Mouse (Mus musculus) thymus, adult 2 months (tissue): ENCODE results near the gene Taf1a. TPM values are rescaled to one million over a fixed set of nuclear protein-coding genes. Genes with fewer than 3 reads are reported as not detected.
A peak's percentile ranks its signal among the peaks of the same experiment; 100 is the strongest.
"Not testable (repeated sequence)": the region's sequence is repeated elsewhere in the genome, so short reads cannot be mapped to it uniquely, and the experiment has no call there.

ENCODE experiments used
- DNase-seq: peaks from one replicate; pipeline ENCODE4 v3.0.0; 2021
- H3K27ac ChIP-seq: fragments of 200-500 bp; 2 replicates; pipeline ENCODE4 v1.5.1; 2012; ENCODE audit warnings: low read length, control low read depth; ENCODE audit not compliant: control insufficient read depth, insufficient read depth
- H3K27me3 ChIP-seq: fragments of 200-500 bp; 2 replicates; pipeline ENCODE4 v1.6.1; 2012; ENCODE audit warnings: mild to moderate bottlenecking, low read length, moderate library complexity, mixed read lengths; ENCODE audit not compliant: control insufficient read depth, insufficient read depth
- H3K36me3 ChIP-seq: fragments of 200-500 bp; 2 replicates; pipeline ENCODE4 v1.6.1; 2012; ENCODE audit warnings: mild to moderate bottlenecking, low read length, moderate library complexity; ENCODE audit not compliant: control insufficient read depth, insufficient read depth
- H3K4me1 ChIP-seq: fragments of 200-500 bp; replicated peaks from 2 replicates; pipeline ENCODE4 v1.6.1; 2012; ENCODE audit warnings: low read length; ENCODE audit not compliant: control insufficient read depth, insufficient read depth
- H3K4me3 ChIP-seq: fragments of 200-500 bp; 2 replicates; pipeline ENCODE4 v1.5.1; 2012; ENCODE audit warnings: mild to moderate bottlenecking, low read length, control low read depth, moderate library complexity; ENCODE audit not compliant: control insufficient read depth, insufficient read depth
- CTCF ChIP-seq: fragments of 200-500 bp; IDR thresholded peaks from 2 replicates; pipeline ENCODE4 v1.5.1; 2012; ENCODE audit warnings: mild to moderate bottlenecking, control low read depth, low read length, moderate library complexity, borderline replicate concordance; ENCODE audit not compliant: control insufficient read depth, poor library complexity, insufficient read depth; ENCODE audit errors: extremely low read depth
- POLR2A ChIP-seq: fragments of 200-500 bp; IDR thresholded peaks from 2 replicates; pipeline ENCODE4 v1.6.1; 2012; ENCODE audit warnings: mild to moderate bottlenecking, low read length, control low read depth, moderate library complexity; ENCODE audit not compliant: control insufficient read depth, poor library complexity, insufficient read depth; ENCODE audit errors: extremely low read depth
- WGBS: fragments of 180-500 bp; shearing (Covaris S2); methylation state at CpG from one replicate; pipeline ENCODE4 v1.1.7; 2018; 5-methylcytosine and 5-hydroxymethylcytosine counted together
- polyA plus RNA-seq: library from polyadenylated mRNA; depleted of rRNA; stranded (reverse); fragments of >200 nt; gene quantifications from 2 replicates; pipeline ENCODE4 v1.2.3, GENCODE M21; 2012; rRNA removed

Taf1a gene
- 12.8 and 14.4 TPM in 2 replicates for polyA plus RNA-seq

GRCm38 (mm10) chr1:183388426-183389406, at the start of gene Taf1a:
Taf1a (plus strand) TSS chr1:183388981.
- H3K4me1 ChIP-seq = peaks cover 10% of the 10 kb centered on the region
- H3K4me3 ChIP-seq = peak within 1 kb of the TSS; percentile 59
- peaks cover 4% of the 10 kb centered on the region; the same call in 1 of the 2 replicates for H3K36me3 ChIP-seq
- peak; percentile 57; the same call in 1 of the 2 replicates for TF ChIP-seq CTCF
- TF ChIP-seq POLR2A = peak; percentile 63
- peak; percentile 92 for DNase-seq
- no peaks in the 10 kb centered on the region for H3K27me3 ChIP-seq
- 6% methylated on average over 44 of the region's 44 CpGs for WGBS
- H3K27ac ChIP-seq = no peak within 1 kb of the TSS

- H3K27me3 ChIP-seq, H3K4me3 ChIP-seq, DNase-seq, H3K27ac ChIP-seq, H3K4me1 ChIP-seq: not testable (repeated sequence)
- peaks cover 28% of the 10 kb centered on the region for H3K36me3 ChIP-seq
- 97% methylated on average over 1 of the region's 1 CpGs for WGBS
Observed at GRCm38 (mm10) chr1:183342902-183343301, 45.9 kb upstream of the Taf1a start.

- TF ChIP-seq POLR2A (peak; percentile 40; the same call in 1 of the 2 replicates), CTCF (no peak)
- Histone ChIP-seq H3K27ac (peak overlapping the region; percentile 76), H3K27me3 (no peaks in the 10 kb centered on the region), H3K4me3 (peak overlapping the region; percentile 87), H3K36me3 (peaks cover 25% of the 10 kb centered on the region), H3K4me1 (peaks cover 6% of the 10 kb centered on the region)
- DNase-seq = peak; percentile 91
- under 1% methylated on average over 72 of the region's 72 CpGs for WGBS
Observed at GRCm38 (mm10) chr1:183344886-183345816, 43.6 kb upstream of the Taf1a start.

- Histone ChIP-seq H3K36me3 (peaks cover 28% of the 10 kb centered on the region; the same call in 1 of the 2 replicates), H3K4me1 (peaks cover 6% of the 10 kb centered on the region), H3K4me3 (peak overlapping the region; percentile 87), H3K27me3 (no peaks in the 10 kb centered on the region), H3K27ac (peak overlapping the region; percentile 76)
- DNase-seq = no peak
- 6% methylated on average over 10 of the region's 10 CpGs for WGBS
- TF ChIP-seq POLR2A (no peak), CTCF (no peak)
Observed at GRCm38 (mm10) chr1:183345817-183346195, 43.0 kb upstream of the Taf1a start.

- H3K4me3 ChIP-seq = no peak overlapping the region
- DNase-seq = peak; percentile 34
- TF ChIP-seq CTCF = no peak
- no peak for TF ChIP-seq POLR2A
- H3K27me3 ChIP-seq = no peaks in the 10 kb centered on the region
- H3K4me1 ChIP-seq = peaks cover 4% of the 10 kb centered on the region
- WGBS = 3% methylated on average over 6 of the region's 6 CpGs
- no peak overlapping the region for H3K27ac ChIP-seq
- H3K36me3 ChIP-seq = peaks cover 44% of the 10 kb centered on the region
Observed at GRCm38 (mm10) chr1:183349840-183350239, 38.9 kb upstream of the Taf1a start.

- WGBS = 95% methylated on average over 3 of the region's 3 CpGs
- no peak overlapping the region for H3K4me3 ChIP-seq
- peaks cover 67% of the 10 kb centered on the region for H3K36me3 ChIP-seq
- TF ChIP-seq CTCF (no peak), POLR2A (no peak)
- H3K27ac ChIP-seq = no peak overlapping the region
- H3K4me1 ChIP-seq = no peaks in the 10 kb centered on the region
- DNase-seq = no peak
- H3K27me3 ChIP-seq = no peaks in the 10 kb centered on the region
Observed at GRCm38 (mm10) chr1:183358901-183359300, 29.9 kb upstream of the Taf1a start.
